Mouse (Mus musculus): ENCODE results near the gene Cela1.

DNA sequence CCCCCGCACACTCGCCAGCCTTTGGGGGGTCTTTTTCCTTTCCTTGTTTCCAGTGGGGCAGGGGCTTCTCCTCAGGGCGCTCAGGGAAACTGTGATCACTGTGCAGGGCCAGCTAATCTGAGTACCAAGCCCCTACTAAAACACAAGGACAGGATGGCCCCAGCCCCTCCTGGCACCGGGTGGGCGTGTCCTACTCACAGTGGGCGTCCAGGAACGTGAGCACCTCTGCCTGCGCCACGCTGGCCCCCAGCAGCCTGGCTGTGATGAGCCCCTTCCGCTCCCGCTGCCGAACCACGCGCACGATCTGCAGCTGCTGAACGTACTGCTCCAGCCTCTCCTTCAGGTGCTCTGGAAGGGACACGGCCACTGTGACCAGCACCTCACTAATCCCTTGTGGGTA is 16.2 kb upstream of the Cela1 start:
- no peak for TF ChIP-seq POLR2A (IDR thresholded peaks at IDR 0.05; ENCODE audit: insufficient read depth, low read depth, low read length)
- no peak for TF ChIP-seq CTCF (IDR thresholded peaks at IDR 0.05; ENCODE audit: insufficient read depth, low read depth, low read length)
